Mouse (Mus musculus) cortical plate, adult 2 months (tissue): ENCODE data around the gene Aadac. TPM values are rescaled to one million over a fixed set of nuclear protein-coding genes. Genes with fewer than 3 reads are reported as not detected.

Experiments
- H3K27ac ChIP-seq: fragments of 200-500 bp; 2 replicates; pipeline ENCODE4 v1.5.1; 2012; ENCODE audit warnings: low read length, control low read depth, inconsistent platforms; ENCODE audit not compliant: insufficient read depth
- H3K4me1 ChIP-seq: fragments of 200-500 bp; 2 replicates; pipeline ENCODE4 v1.6.1; 2011; ENCODE audit warnings: low read length; ENCODE audit not compliant: control insufficient read depth, insufficient read depth
- H3K4me3 ChIP-seq: fragments of 200-500 bp; 2 replicates; pipeline ENCODE4 v1.5.1; 2011; ENCODE audit warnings: mild to moderate bottlenecking, low read length, control low read depth; ENCODE audit not compliant: insufficient read depth
- CTCF ChIP-seq: fragments of 200-500 bp; IDR thresholded peaks from 2 replicates; pipeline ENCODE4 v1.5.1; 2011; ENCODE audit warnings: mild to moderate bottlenecking, control low read depth, low read length; ENCODE audit not compliant: insufficient read depth; ENCODE audit errors: extremely low read depth
- POLR2A ChIP-seq: fragments of 200-500 bp; IDR thresholded peaks from 2 replicates; pipeline ENCODE4 v1.6.1; 2011; ENCODE audit warnings: mild to moderate bottlenecking, low read length, control low read depth; ENCODE audit not compliant: insufficient read depth; ENCODE audit errors: extremely low read depth
- polyA plus RNA-seq: library from polyadenylated mRNA; depleted of rRNA; stranded (reverse); fragments of >200 nt; gene quantifications from 2 replicates; pipeline ENCODE4 v1.2.3, GENCODE M21; 2012; rRNA removed

Aadac gene
- polyA plus RNA-seq, 1 experiment: not detected

- no peak overlapping the region for H3K27ac ChIP-seq
- H3K4me1 ChIP-seq: no peaks in the 10 kb centered on the region
- no peak for TF ChIP-seq CTCF
- no peak for TF ChIP-seq POLR2A
- no peak overlapping the region for H3K4me3 ChIP-seq
Measured at GRCm38 (mm10) chr3:60057809-60058082, 32.2 kb downstream of the Aadac start.

- Histone ChIP-seq H3K4me1 (no peaks in the 10 kb centered on the region), H3K27ac (no peak overlapping the region), H3K4me3 (no peak overlapping the region)
- TF ChIP-seq CTCF (no peak), POLR2A (no peak)
Measured at GRCm38 (mm10) chr3:60078883-60079415, 53.4 kb downstream of the Aadac start.

GRCm38 (mm10) chr3:60080572-60080971 lies 55.1 kb downstream of the Aadac start:
- TF ChIP-seq POLR2A (no peak), CTCF (no peak)

GRCm38 (mm10) chr3:60081648-60082047 lies 56.1 kb downstream of the Aadac start, which contains the start of gene Sucnr1:
Sucnr1 (plus strand) TSS chr3:60081869.
- H3K27ac ChIP-seq: no peak within 1 kb of the TSS
- no peaks in the 10 kb centered on the region for H3K4me1 ChIP-seq
- H3K4me3 ChIP-seq: no peak within 1 kb of the TSS
- TF ChIP-seq POLR2A (no peak), CTCF (no peak)

More at GRCm38 (mm10) chr3:60080572-60080971, 55.1 kb downstream of the Aadac start:
- Histone ChIP-seq H3K4me1 (no peaks in the 10 kb centered on the region), H3K27ac (no peak overlapping the region), H3K4me3 (no peak overlapping the region)

- H3K4me1 ChIP-seq: no peaks in the 10 kb centered on the region
- no peak for TF ChIP-seq CTCF
- TF ChIP-seq POLR2A: no peak
Measured at GRCm38 (mm10) chr3:60082746-60083145, 57.2 kb downstream of the Aadac start.

GRCm38 (mm10) chr3:60085729-60086128 lies 60.2 kb downstream of the Aadac start:
- H3K4me1 ChIP-seq: no peaks in the 10 kb centered on the region
- H3K27ac ChIP-seq: no peak overlapping the region
- no peak for TF ChIP-seq CTCF
- no peak for TF ChIP-seq POLR2A
- no peak overlapping the region for H3K4me3 ChIP-seq

More at GRCm38 (mm10) chr3:60082746-60083145, 57.2 kb downstream of the Aadac start:
- Histone ChIP-seq H3K4me3 (no peak overlapping the region), H3K27ac (no peak overlapping the region)

Other genes starting within 250 kb of the Aadac start
- not detected in 2 replicates for gene Gm8298, start 164.7 kb upstream of the Aadac start, polyA plus RNA-seq
- not detected in 2 replicates for gene C130079G13Rik, start 100.5 kb upstream of the Aadac start, polyA plus RNA-seq
- gene Aadacl2, start 19.0 kb upstream of the Aadac start, polyA plus RNA-seq: not detected in 2 replicates
- 0.08 TPM in 1 of 2 replicates, not detected in the other for gene Sucnr1, start 56.2 kb downstream of the Aadac start, polyA plus RNA-seq